Mouse (Mus musculus) heart, postnatal 0 days (tissue): Measurements from ENCODE around the gene Prr15l.

Experiments
- CTCF ChIP-seq: IDR thresholded peaks from 2 replicates; pipeline ENCODE4 v1.5.1; 2016; ENCODE audit warnings: antibody characterized with exemption, control low read depth, low read depth
- EP300 ChIP-seq: IDR thresholded peaks from 2 replicates; pipeline ENCODE4 v1.6.1; 2016; ENCODE audit warnings: antibody characterized with exemption, low read depth

GRCm38 (mm10) chr11:96973426-96973964 is 45.6 kb downstream of the Prr15l start:
- TF ChIP-seq CTCF (no peak), EP300 (no peak)
